Mouse (Mus musculus): Measurements from ENCODE around the gene Asphd2.

DNA sequence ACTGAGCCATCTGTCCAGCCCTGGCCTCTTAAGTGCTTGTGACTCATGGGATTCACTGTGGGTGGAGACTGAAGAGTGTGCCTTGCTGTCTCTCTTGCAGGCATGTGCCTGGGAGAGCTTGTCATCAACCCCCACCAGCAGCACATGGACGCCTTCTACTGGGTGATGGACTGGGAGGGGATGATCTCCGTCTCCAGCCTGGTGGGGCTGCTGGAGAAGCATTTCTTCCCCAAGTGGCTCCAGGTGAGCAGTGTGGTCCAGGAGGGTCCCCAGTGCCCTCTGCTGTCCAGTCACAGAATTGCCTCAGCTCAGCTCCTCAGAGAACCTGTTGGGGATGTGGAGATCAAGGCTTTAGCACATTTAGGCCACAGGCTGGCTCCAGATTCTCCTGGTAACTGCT lies 59.2 kb downstream of the Asphd2 start:
- TF ChIP-seq CTCF (IDR thresholded peaks at IDR 0.05; ENCODE audit: low read depth, low read length): peak; percentile 51; the same call in 1 of the 2 replicates
- no peak for TF ChIP-seq POLR2AphosphoS5 (IDR thresholded peaks at IDR 0.05; ENCODE audit: insufficient replicate concordance, low read depth, low read length)
- no peak for TF ChIP-seq GATA2 (IDR thresholded peaks at IDR 0.05; ENCODE audit: borderline replicate concordance, low read depth, low read length)

Measured in G1E (cell line).